Mouse (Mus musculus): ENCODE measurements at regions not wholly inside any gene's neighbourhood (a gene's known extent, or its start where the extent isn't known, plus 50 kb on each side); places are given as distances from the start of the nearest gene placed in this dataset.

GRCm38 (mm10) chr13:25868923-25869322 lies 598.6 kb upstream of the Nrsn1 start:
- DNase-seq (ENCODE audit: low spot score) = no peak

DNA sequence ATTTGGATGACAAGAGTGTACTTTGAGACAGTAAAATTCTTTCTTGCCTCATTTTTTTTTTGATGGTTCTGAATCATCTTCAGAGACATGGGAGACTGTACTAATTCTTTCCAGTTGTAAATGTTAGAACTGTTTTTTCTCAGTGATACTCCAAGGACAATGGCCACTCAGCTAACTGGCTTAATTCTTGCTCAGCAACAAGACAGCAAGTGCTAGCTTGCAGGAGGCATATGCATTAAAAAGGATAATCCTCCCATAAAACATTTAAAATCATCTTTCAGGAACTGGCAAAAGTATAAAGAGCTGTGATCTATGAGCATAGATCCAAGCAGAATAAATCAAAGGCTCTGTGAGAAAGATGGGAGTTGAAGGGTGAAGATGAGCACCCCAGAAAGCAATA lies 587.9 kb upstream of the Nrsn1 start:
- DNase-seq (ENCODE audit: low spot score) = no peak

GRCm38 (mm10) chr13:25857569-25857968 lies 587.3 kb upstream of the Nrsn1 start:
- no peak for DNase-seq (ENCODE audit: low spot score)

GRCm38 (mm10) chr13:25857096-25857495 lies 586.8 kb upstream of the Nrsn1 start:
- DNase-seq (ENCODE audit: low spot score) = no peak

DNA sequence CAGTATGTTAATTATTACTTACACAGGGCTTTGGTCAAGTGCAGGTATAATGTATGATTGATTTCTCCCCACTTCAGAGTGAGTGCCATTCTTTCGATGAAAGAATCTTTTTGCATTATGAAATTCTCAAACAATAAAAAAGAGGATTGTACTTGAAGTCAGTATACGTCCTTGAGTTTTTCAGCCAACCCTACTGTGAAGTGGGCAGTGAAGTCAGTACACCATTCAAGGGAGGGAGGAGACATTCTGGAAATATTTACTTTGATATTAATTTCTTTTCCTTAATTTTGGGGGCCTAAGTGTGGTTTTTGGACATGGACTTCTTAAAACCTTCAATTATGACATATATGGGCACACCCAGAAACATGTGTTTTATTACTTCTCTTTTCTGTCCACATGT lies 586.2 kb upstream of the Nrsn1 start:
- no peak for DNase-seq (ENCODE audit: low spot score)

DNA sequence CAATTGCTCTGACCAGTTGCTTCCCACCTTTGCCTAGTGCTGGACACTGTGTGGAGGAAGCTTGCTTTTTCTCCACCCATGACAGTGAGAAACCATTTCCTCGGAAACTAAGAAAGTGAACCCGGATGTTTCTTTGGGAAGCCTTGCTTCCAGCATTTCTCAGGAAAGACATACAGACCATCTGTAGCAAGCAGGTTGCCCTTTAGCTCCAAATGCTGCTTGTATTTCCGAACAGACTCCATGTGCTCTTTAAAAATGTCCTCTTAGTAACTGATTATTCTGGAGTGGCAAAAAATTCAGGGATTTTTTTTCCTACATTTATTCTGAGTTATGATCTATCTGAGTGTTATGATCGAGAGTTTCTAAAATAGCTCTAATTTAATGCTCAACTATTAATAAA lies 577.9 kb upstream of the Nrsn1 start:
- no peak for DNase-seq (ENCODE audit: low spot score)

GRCm38 (mm10) chr13:25838237-25838636 lies 567.9 kb upstream of the Nrsn1 start:
- DNase-seq (ENCODE audit: low spot score) = no peak

DNA sequence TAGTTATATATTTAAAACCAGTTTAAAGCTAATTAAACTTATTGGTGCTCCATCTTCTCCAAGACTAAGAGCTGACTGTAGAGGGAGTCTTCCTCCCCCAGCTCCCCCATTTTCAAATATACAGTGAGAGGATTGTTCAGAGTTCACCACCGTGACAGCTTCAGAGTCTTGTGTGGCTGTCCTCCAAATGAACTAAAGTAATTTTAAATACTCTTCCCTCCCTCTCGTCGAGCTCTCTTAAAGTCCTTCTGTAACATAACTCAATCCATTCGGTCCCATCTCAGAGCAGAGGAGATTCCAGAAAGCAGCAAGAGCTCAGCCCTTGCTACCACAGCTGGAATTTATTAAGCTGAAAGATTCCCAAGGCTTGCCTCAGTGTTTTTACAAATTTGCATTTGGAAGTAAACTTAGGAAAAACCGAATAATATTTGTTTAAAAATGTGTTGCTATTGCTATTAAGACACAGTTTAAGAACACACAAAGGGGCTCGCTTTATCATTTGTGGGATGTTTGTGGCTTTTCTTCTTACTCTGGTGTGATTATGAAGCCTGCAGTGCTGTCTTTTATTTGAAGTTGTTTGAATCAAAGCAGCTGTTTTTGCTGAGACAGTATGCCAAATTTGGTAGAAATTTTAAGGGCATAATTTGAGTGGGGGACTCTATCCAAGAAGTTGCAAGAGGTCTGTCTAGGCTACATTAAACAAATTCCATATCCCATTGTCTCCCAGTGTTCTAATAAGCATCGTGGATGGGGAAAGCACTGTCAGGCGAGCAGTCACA lies 559.0 kb upstream of the Nrsn1 start:
- DNase-seq (ENCODE audit: low spot score) = no peak

GRCm38 (mm10) chr13:25808564-25809253 lies 538.4 kb upstream of the Nrsn1 start:
- no peak for DNase-seq (ENCODE audit: low spot score)

- DNase-seq (ENCODE audit: low spot score) = no peak
Measured at GRCm38 (mm10) chr13:25793216-25793803, 523.0 kb upstream of the Nrsn1 start.

DNA sequence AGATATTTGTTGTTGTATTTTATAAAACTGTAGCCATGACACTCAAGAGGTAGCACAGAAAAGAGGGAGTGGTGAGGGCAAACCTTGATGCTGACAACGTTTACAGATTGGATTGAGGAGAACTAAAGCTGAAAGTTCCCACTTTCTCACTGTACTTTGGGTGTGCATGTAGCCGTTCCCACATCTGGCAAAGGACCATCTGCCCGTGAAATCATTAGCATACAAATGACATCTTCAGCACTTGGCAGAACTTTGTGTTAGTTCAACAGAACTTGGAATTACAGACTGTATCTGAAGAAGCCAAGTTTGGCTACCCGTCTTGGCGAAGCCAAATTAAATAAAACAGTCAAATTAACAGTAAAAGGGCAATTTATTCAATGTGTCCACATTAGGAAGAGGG lies 510.9 kb upstream of the Nrsn1 start:
- DNase-seq (ENCODE audit: low spot score) = no peak

DNA sequence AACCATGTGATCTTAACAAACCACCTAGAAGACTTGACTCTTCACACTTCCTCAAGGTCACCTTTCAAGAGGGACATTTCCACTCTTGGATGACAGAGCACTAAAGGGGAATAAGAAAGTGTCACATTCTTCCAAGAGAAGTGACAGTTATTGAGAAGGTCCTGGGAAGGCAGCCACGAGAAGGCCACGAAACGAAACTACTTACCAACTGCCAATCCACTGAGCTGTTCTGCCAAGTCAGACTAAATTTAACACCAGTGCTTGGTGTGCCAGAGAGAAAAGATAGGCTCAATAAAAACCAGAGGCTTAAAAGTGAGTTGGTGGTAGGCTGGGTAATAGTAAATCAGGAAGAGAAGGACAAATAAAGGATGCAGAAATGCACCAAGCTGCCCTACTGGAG lies 507.4 kb upstream of the Nrsn1 start:
- DNase-seq (ENCODE audit: low spot score) = no peak

- no peak for DNase-seq (ENCODE audit: low spot score)
Measured at GRCm38 (mm10) chr13:25774586-25775182, 504.4 kb upstream of the Nrsn1 start.

DNA sequence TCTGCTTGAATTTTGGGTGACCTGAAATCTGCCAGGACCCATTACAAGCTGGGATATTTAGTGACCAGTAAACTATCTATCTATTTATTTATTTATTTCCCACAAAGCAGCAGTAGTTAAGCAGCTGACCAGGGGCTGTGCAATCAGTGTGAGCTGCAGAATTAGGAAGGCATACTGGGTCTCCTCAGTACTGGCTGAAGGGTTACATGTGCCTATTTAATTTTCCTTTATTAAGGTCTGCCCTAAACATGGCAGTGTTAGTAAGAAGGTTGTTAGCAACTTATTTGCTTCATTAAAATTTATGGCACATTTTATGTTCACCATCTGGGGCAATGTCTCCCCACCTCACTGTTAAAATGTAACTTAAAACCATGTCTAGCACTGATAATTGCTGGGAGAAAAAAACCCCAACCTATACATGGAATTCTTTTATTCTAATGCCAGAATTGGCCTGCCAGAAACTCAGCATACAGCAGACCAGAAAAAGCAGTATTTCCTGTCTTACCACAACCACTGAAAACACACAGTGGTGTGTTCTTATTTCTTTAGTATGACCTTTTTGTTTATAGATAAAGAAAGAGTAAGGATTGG lies 484.3 kb upstream of the Nrsn1 start:
- no peak for DNase-seq (ENCODE audit: low spot score)

GRCm38 (mm10) chr13:25751409-25751777 lies 481.1 kb upstream of the Nrsn1 start:
- DNase-seq (ENCODE audit: low spot score) = no peak

GRCm38 (mm10) chr13:25750460-25751408 lies 480.4 kb upstream of the Nrsn1 start:
- no peak for DNase-seq (ENCODE audit: low spot score)

DNA sequence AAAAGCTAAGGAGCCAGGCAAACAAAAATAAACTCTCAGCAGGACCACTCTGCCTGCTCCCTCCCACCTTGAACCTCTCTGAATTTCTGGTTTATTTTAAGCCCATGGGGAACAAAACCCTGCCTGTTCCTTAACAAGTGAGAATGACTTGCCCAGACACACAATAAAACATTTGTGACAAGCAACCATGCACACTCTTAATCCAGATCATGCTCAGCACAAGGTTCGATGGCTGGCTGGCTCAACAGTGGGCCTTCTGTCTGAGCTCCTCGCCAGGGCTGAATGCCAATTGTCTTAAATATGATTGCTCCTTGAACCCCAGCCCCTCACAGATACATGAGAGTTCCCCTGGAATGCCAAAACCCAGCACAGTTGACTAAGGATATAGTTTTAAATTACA lies 468.3 kb upstream of the Nrsn1 start:
- no peak for DNase-seq (ENCODE audit: low spot score)

DNA sequence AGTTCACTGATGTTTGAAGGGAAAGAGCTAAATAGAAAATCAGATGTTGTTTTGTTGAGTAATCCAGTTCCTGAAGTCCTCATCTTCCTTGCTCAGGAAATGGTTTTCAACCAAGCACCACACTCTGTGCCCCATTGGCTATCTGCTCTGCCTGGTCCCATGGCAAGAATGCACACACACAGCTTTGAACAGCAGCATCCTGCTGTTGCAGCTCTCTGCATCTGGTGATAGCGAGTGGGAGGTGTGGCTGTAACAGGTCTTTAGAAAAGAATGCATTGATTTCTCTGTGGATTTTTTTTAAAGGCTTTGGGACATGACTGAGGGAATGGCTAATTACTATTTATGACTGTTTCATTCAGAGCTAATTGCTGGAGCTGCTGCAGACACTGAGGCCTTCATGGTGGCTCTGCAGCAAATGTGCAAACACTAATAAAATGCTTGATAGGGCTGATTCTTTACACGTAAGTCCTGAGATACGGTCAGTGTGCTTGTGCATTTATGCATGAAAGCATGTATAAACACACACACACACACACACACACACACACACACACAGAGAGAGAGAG lies 459.1 kb upstream of the Nrsn1 start:
- DNase-seq (ENCODE audit: low spot score) = no peak

GRCm38 (mm10) chr13:25727504-25728095 lies 457.3 kb upstream of the Nrsn1 start:
- DNase-seq (ENCODE audit: low spot score) = no peak

Measured in ovary, postnatal 10 days (tissue).